Mouse (Mus musculus) neural tube, embryonic 12.5 days (tissue): ENCODE measurements around the gene Noc4l. TPM values are rescaled to one million over a fixed set of nuclear protein-coding genes. Genes with fewer than 3 reads are reported as not detected.

Source experiments
- ATAC-seq: fragments of 200-750 bp; cut with Nextera tagmentation; 2 replicates; pipeline ENCODE4 v1.8.0; 2017; ENCODE audit warnings: low read depth, mild to moderate bottlenecking, moderate TSS enrichment, moderate library complexity; ENCODE audit not compliant: low FRiP score
- H3K27ac ChIP-seq: fragments of 300-500 bp; sonication (generic); 2 replicates; pipeline ENCODE4 v1.5.1; 2016
- H3K27me3 ChIP-seq: fragments of 300-500 bp; sonication (generic); replicated peaks from 2 replicates; pipeline ENCODE4 v1.6.1; 2016; ENCODE audit warnings: mild to moderate bottlenecking
- H3K36me3 ChIP-seq: fragments of 300-500 bp; sonication (generic); 2 replicates; pipeline ENCODE4 v1.6.1; 2016; ENCODE audit warnings: mild to moderate bottlenecking
- H3K4me1 ChIP-seq: fragments of 300-500 bp; sonication (generic); 2 replicates; pipeline ENCODE4 v1.6.1; 2016
- H3K4me2 ChIP-seq: fragments of 300-500 bp; sonication (generic); replicated peaks from 2 replicates; pipeline ENCODE4 v1.6.1; 2016; ENCODE audit warnings: mild to moderate bottlenecking
- H3K4me3 ChIP-seq: fragments of 300-500 bp; sonication (generic); 2 replicates; pipeline ENCODE4 v1.5.1; 2016
- H3K9ac ChIP-seq: fragments of 300-500 bp; sonication (generic); 2 replicates; pipeline ENCODE4 v1.6.1; 2016; ENCODE audit warnings: mild to moderate bottlenecking
- H3K9me3 ChIP-seq: fragments of 300-500 bp; sonication (generic); 2 replicates; pipeline ENCODE4 v1.6.1; 2016; ENCODE audit warnings: mild to moderate bottlenecking
- WGBS: fragments of 180-500 bp; shearing (Covaris S2); methylation state at CpG from one replicate; pipeline ENCODE4 v1.1.7; 2016; 5-methylcytosine and 5-hydroxymethylcytosine counted together
- polyA plus RNA-seq: library from polyadenylated mRNA; unstranded; fragments of >200 nt; fragmentation: Nextera tagmentation; extraction: Ambion mirVana; gene quantifications from 2 replicates; pipeline ENCODE4 v1.2.1, GENCODE M21; 2016

Noc4l gene
- polyA plus RNA-seq, 1 experiment from 2014 or later = 50.4 TPM

- Histone ChIP-seq H3K9me3 (no peaks in the 10 kb centered on the region), H3K4me3 (no peak overlapping the region), H3K36me3 (no peaks in the 10 kb centered on the region), H3K27ac (no peak overlapping the region), H3K4me2 (no peak overlapping the region), H3K27me3 (no peaks in the 10 kb centered on the region), H3K9ac (no peak overlapping the region), H3K4me1 (no peaks in the 10 kb centered on the region)
- WGBS = 51% methylated on average over 6 of the region's 6 CpGs
- ATAC-seq = no peak
These were observed 17.1 kb downstream of the Noc4l start for GRCm38 (mm10) chr5:110635951-110636707.

GRCm38 (mm10) chr5:110629525-110630120 lies 23.6 kb downstream of the Noc4l start:
- Histone ChIP-seq H3K4me2 (no peak overlapping the region), H3K4me1 (peaks cover 6% of the 10 kb centered on the region; the same call in 1 of the 2 replicates), H3K27me3 (no peaks in the 10 kb centered on the region), H3K9me3 (no peaks in the 10 kb centered on the region), H3K9ac (no peak overlapping the region), H3K36me3 (no peaks in the 10 kb centered on the region), H3K4me3 (no peak overlapping the region), H3K27ac (no peak overlapping the region)
- no peak for ATAC-seq
- 78% methylated on average over 2 of the region's 2 CpGs for WGBS

GRCm38 (mm10) chr5:110628156-110628555 lies 25.1 kb downstream of the Noc4l start:
- 21% methylated on average over 19 of the region's 19 CpGs for whole genome bisulfite sequencing
- H3K4me3 ChIP-seq = no peak overlapping the region
- no peaks in the 10 kb centered on the region for H3K27me3 ChIP-seq
- H3K4me1 ChIP-seq = peaks cover 6% of the 10 kb centered on the region; the same call in 1 of the 2 replicates
- H3K9ac ChIP-seq = no peak overlapping the region
- no peaks in the 10 kb centered on the region for H3K36me3 ChIP-seq
- peak overlapping the region; percentile 39; the same call in 1 of the 2 replicates for H3K4me2 ChIP-seq
- no peak for ATAC-seq
- H3K9me3 ChIP-seq = no peaks in the 10 kb centered on the region
- H3K27ac ChIP-seq = no peak overlapping the region

- Histone ChIP-seq H3K4me1 (peaks cover 6% of the 10 kb centered on the region; the same call in 1 of the 2 replicates), H3K36me3 (no peaks in the 10 kb centered on the region), H3K4me3 (no peak overlapping the region), H3K27ac (no peak overlapping the region), H3K27me3 (no peaks in the 10 kb centered on the region), H3K9ac (no peak overlapping the region), H3K9me3 (no peaks in the 10 kb centered on the region), H3K4me2 (no peak overlapping the region)
- 83% methylated on average over 10 of the region's 10 CpGs for WGBS
- no peak for ATAC-seq
These were observed 25.9 kb downstream of the Noc4l start for GRCm38 (mm10) chr5:110627351-110627750.

GRCm38 (mm10) chr5:110624319-110624718 lies 28.9 kb downstream of the Noc4l start:
- H3K4me1 ChIP-seq = peaks cover 6% of the 10 kb centered on the region; the same call in 1 of the 2 replicates
- no peak for ATAC-seq
- 82% methylated on average over 2 of the region's 2 CpGs for WGBS
- no peak overlapping the region for H3K4me2 ChIP-seq
- no peak overlapping the region for H3K4me3 ChIP-seq
- no peak overlapping the region for H3K27ac ChIP-seq
- no peaks in the 10 kb centered on the region for H3K27me3 ChIP-seq
- H3K36me3 ChIP-seq = no peaks in the 10 kb centered on the region
- H3K9ac ChIP-seq = no peak overlapping the region
- H3K9me3 ChIP-seq = no peaks in the 10 kb centered on the region

- Histone ChIP-seq H3K27ac (no peak overlapping the region), H3K9ac (no peak overlapping the region), H3K4me2 (no peak overlapping the region), H3K27me3 (no peaks in the 10 kb centered on the region), H3K4me3 (no peak overlapping the region), H3K9me3 (no peaks in the 10 kb centered on the region), H3K36me3 (no peaks in the 10 kb centered on the region), H3K4me1 (no peaks in the 10 kb centered on the region)
- ATAC-seq = no peak
- WGBS = 86% methylated on average over 6 of the region's 6 CpGs
These were observed 34.0 kb downstream of the Noc4l start for GRCm38 (mm10) chr5:110619226-110619625.

- Histone ChIP-seq H3K27me3 (no peaks in the 10 kb centered on the region), H3K27ac (no peak overlapping the region), H3K36me3 (no peaks in the 10 kb centered on the region), H3K4me1 (no peaks in the 10 kb centered on the region), H3K4me3 (no peak overlapping the region), H3K9ac (no peak overlapping the region), H3K4me2 (no peak overlapping the region), H3K9me3 (no peaks in the 10 kb centered on the region)
- no peak for ATAC-seq
- 77% methylated on average over 5 of the region's 5 CpGs for WGBS
These were observed 41.6 kb downstream of the Noc4l start for GRCm38 (mm10) chr5:110611435-110612158.

GRCm38 (mm10) chr5:110610484-110610883 lies 42.7 kb downstream of the Noc4l start:
- H3K36me3 ChIP-seq = no peaks in the 10 kb centered on the region
- no peak overlapping the region for H3K9ac ChIP-seq
- 89% methylated on average over 7 of the region's 7 CpGs for WGBS
- H3K4me1 ChIP-seq = no peaks in the 10 kb centered on the region
- H3K4me3 ChIP-seq = no peak overlapping the region
- H3K27ac ChIP-seq = no peak overlapping the region
- no peaks in the 10 kb centered on the region for H3K27me3 ChIP-seq
- H3K9me3 ChIP-seq = no peaks in the 10 kb centered on the region
- no peak overlapping the region for H3K4me2 ChIP-seq
- ATAC-seq = no peak

DNA sequence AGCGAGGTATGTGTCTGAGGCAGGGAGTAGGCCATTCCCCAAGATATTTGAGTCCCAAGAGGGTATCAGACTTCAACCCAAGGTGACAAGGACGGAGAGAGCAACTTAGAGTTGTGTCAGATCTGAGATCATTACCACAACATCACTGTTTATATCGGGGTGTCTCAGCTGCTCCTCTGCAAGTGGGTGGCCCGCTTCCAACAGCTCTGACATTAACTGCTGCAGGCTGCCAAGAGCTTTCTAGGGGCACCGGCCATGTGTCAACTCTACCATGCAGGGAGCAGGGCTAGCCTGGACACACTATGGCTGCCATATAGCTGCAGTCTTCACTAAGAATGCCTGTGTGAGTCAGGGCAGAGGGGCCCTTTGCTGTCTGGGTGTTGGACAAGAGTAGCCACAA lies 43.3 kb downstream of the Noc4l start:
- no peak for ATAC-seq
- H3K9ac ChIP-seq = no peak overlapping the region
- no peak overlapping the region for H3K27ac ChIP-seq
- H3K4me1 ChIP-seq = no peaks in the 10 kb centered on the region
- no peaks in the 10 kb centered on the region for H3K9me3 ChIP-seq
- WGBS = 82% methylated on average over 5 of the region's 5 CpGs
- no peak overlapping the region for H3K4me3 ChIP-seq
- H3K27me3 ChIP-seq = no peaks in the 10 kb centered on the region
- H3K4me2 ChIP-seq = no peak overlapping the region
- H3K36me3 ChIP-seq = no peaks in the 10 kb centered on the region

GRCm38 (mm10) chr5:110609425-110609824 lies 43.8 kb downstream of the Noc4l start:
- 93% methylated on average over 3 of the region's 3 CpGs for WGBS
- no peak overlapping the region for H3K9ac ChIP-seq
- no peak overlapping the region for H3K4me3 ChIP-seq
- H3K36me3 ChIP-seq = no peaks in the 10 kb centered on the region
- H3K27ac ChIP-seq = no peak overlapping the region
- no peaks in the 10 kb centered on the region for H3K9me3 ChIP-seq
- H3K27me3 ChIP-seq = no peaks in the 10 kb centered on the region
- no peak overlapping the region for H3K4me2 ChIP-seq
- no peak for ATAC-seq
- no peaks in the 10 kb centered on the region for H3K4me1 ChIP-seq

DNA sequence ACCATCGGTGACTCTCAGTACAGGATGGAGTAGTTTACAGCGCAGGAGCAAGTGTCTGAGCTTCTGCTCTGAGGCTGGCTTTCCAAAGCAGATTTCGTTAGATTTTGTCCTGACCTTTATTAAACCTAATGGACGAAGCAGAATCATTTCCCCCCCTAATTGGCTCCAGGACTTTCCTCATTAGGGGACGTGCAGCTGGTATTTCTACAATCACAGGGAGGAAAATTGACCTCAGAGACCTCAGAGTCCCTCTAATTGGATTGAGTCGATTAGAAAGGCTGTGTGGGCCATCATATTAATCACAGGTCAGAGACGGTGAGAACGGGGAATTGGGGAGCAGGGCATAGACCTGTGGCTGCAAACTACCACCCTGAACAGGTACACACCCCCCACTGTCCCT lies 44.3 kb downstream of the Noc4l start:
- no peaks in the 10 kb centered on the region for H3K27me3 ChIP-seq
- no peak overlapping the region for H3K4me3 ChIP-seq
- no peak for ATAC-seq
- no peak overlapping the region for H3K27ac ChIP-seq
- H3K9ac ChIP-seq = no peak overlapping the region
- 71% methylated on average over 8 of the region's 8 CpGs for WGBS
- H3K4me2 ChIP-seq = no peak overlapping the region
- H3K36me3 ChIP-seq = no peaks in the 10 kb centered on the region
- H3K4me1 ChIP-seq = no peaks in the 10 kb centered on the region
- H3K9me3 ChIP-seq = no peaks in the 10 kb centered on the region

- Histone ChIP-seq H3K27me3 (no peaks in the 10 kb centered on the region), H3K9ac (no peak overlapping the region), H3K4me1 (no peaks in the 10 kb centered on the region), H3K9me3 (no peaks in the 10 kb centered on the region), H3K4me2 (no peak overlapping the region), H3K27ac (no peak overlapping the region), H3K4me3 (no peak overlapping the region), H3K36me3 (no peaks in the 10 kb centered on the region)
- ATAC-seq = no peak
- WGBS = 83% methylated on average over 6 of the region's 6 CpGs
These were observed 44.9 kb downstream of the Noc4l start for GRCm38 (mm10) chr5:110608336-110608735.
